Mouse (Mus musculus): Measurements from ENCODE around the gene Smad3. TPM values are rescaled to one million over a fixed set of nuclear protein-coding genes. Genes with fewer than 3 reads are reported as not detected.

The Smad3 gene
- polyA plus RNA-seq, 1 experiment from 2014 or later, result 9.0 TPM

DNA sequence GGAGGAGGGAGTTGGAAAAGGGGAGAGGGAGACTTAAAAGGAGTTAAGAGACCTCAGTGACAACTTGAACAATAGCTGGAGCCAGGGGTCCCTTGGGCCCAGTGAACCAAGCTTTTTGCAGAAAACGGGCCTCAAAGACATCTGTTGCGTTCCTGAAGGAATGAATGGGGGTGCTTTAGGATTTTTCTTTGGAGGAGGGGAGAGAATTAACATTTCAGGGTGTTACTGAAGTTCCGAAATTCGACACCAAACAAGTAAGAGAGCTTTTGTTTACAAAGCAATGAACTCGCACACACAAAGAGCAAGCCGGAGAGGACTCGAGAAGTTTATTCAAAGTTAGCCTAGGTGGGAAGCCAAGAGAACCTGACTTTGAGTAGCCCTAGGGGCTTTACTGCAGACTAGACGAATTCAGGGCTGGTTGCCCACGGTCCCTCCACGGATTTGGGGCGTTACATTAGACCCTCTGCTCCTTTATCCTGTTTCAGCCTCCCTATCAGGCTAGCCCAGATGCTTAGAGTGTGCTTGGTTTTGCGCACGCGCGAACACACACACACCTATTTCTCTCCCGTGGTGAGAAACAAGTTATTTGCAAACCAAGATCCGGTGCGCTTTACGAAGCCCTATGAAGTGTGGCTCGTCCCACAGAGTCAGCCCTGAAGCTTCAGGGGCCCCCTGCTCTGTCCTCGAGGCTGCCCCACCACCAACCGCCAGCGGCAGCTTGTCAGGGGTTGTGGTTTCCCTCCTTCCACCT lies 1.0 kb upstream of the Smad3 start:
- peak overlapping the region; percentile 82 for H3K27ac ChIP-seq
- DNase-seq (ENCODE audit: low spot score), result no peak
- no peaks in the 10 kb centered on the region; the same call in 1 of the 2 replicates for H3K27me3 ChIP-seq (ENCODE audit: control insufficient read depth, insufficient read depth, low read length)
- ATAC-seq (ENCODE audit: low FRiP score), result peak; percentile 10; the same call in 1 of the 2 replicates
- H3K9me3 ChIP-seq (ENCODE audit: control insufficient read depth, low read length), result no peaks in the 10 kb centered on the region
- peaks cover 40% of the 10 kb centered on the region for H3K4me1 ChIP-seq (replicated peaks; ENCODE audit: control insufficient read depth, insufficient read depth, low read length)
- peak overlapping the region; percentile 99 for H3K4me2 ChIP-seq (replicated peaks)
- peak overlapping the region; percentile 73; the same call in 1 of the 2 replicates for H3K9ac ChIP-seq
- 2% methylated on average over 23 of the region's 23 CpGs for WGBS
- H3K36me3 ChIP-seq (replicated peaks; ENCODE audit: control insufficient read depth, insufficient read depth), result no peaks in the 10 kb centered on the region
- peak overlapping the region; percentile 71 for H3K4me3 ChIP-seq (replicated peaks; ENCODE audit: low read length)

DNA sequence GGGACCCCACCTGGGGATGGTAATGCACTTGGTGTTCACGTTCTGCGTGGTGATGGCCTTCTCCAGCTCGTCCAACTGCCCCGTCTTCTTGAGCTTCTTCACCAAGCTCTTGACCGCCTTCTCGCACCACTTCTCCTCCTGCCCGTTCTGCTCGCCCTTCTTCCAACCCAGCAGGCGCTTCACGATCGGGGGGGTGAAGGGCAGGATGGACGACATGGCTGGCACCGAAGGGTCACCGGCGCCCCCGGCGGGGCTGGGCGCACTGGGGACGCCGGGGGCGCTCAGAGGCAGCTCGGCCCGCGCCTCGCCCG lies 377 bp downstream of the Smad3 start:
- peak overlapping the region; percentile 99 for H3K4me2 ChIP-seq (replicated peaks)
- peaks cover 44% of the 10 kb centered on the region for H3K4me1 ChIP-seq (replicated peaks; ENCODE audit: control insufficient read depth, insufficient read depth, low read length)
- H3K36me3 ChIP-seq (replicated peaks; ENCODE audit: control insufficient read depth, insufficient read depth), result no peaks in the 10 kb centered on the region
- H3K27ac ChIP-seq, result peak overlapping the region; percentile 82
- peak overlapping the region; percentile 73 for H3K9ac ChIP-seq
- DNase-seq (ENCODE audit: low spot score) (no peak), ATAC-seq (ENCODE audit: low FRiP score) (peak; percentile 9; the same call in 1 of the 2 replicates)
- H3K4me3 ChIP-seq (replicated peaks; ENCODE audit: low read length), result peak overlapping the region; percentile 71
- H3K9me3 ChIP-seq (ENCODE audit: control insufficient read depth, low read length), result no peaks in the 10 kb centered on the region
- WGBS, result under 1% methylated on average over 26 of the region's 26 CpGs
- H3K27me3 ChIP-seq (ENCODE audit: control insufficient read depth, insufficient read depth, low read length), result no peaks in the 10 kb centered on the region; the same call in 1 of the 2 replicates

DNA sequence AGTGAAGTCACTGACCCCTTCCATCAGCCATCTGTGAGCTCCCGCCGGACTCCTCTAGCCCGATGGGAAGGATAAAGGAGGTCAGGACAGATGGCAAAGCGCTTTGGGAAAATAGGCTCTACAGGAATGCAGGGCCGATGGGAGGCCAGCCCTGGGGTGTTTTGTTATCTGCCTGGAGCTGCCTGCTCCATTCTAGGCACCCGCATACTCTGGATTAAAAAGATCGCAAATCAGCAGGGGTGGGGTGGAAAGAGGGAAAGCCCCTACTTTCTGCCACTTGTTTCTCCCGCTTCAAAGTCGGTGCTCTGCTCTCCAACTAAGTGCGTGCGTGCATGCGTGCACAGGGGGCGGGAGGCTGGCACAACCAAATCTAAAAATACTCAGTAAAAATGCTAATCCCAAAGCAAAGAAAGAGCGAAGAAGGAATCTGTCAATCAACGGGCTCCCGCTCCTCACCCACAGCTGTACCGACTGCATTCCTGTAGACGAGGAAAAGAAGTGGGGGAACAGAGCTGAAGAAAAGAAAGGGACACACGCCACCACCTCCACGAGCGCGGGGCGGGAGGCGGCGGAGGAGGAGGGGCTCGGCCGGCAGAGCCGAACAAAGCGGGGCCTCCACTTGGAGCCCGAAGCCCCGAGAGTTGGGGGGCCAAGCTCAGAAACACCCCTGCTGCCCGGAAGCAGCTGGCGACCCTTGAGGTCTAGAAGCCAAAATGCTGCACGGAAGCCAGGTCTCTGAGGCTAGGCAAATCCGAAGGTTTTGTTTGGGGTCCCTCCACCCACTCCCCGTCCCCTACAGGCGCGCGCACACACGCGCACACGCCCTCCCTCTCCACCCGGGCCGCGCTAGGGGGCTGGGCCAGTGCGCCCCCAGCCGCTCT lies 973 bp downstream of the Smad3 start:
- Histone ChIP-seq H3K4me3 (replicated peaks; ENCODE audit: low read length) (peak overlapping the region; percentile 71), H3K27me3 (ENCODE audit: control insufficient read depth, insufficient read depth, low read length) (no peaks in the 10 kb centered on the region; the same call in 1 of the 2 replicates), H3K9ac (peak overlapping the region; percentile 73), H3K4me1 (replicated peaks; ENCODE audit: control insufficient read depth, insufficient read depth, low read length) (peaks cover 44% of the 10 kb centered on the region), H3K9me3 (ENCODE audit: control insufficient read depth, low read length) (no peaks in the 10 kb centered on the region), H3K27ac (peak overlapping the region; percentile 82), H3K4me2 (replicated peaks) (peak overlapping the region; percentile 99), H3K36me3 (replicated peaks; ENCODE audit: control insufficient read depth, insufficient read depth) (no peaks in the 10 kb centered on the region)
- DNase-seq (ENCODE audit: low spot score) (no peak), ATAC-seq (ENCODE audit: low FRiP score) (peak; percentile 18; the same call in 1 of the 2 replicates)
- under 1% methylated on average over 47 of the region's 47 CpGs for WGBS

DNA sequence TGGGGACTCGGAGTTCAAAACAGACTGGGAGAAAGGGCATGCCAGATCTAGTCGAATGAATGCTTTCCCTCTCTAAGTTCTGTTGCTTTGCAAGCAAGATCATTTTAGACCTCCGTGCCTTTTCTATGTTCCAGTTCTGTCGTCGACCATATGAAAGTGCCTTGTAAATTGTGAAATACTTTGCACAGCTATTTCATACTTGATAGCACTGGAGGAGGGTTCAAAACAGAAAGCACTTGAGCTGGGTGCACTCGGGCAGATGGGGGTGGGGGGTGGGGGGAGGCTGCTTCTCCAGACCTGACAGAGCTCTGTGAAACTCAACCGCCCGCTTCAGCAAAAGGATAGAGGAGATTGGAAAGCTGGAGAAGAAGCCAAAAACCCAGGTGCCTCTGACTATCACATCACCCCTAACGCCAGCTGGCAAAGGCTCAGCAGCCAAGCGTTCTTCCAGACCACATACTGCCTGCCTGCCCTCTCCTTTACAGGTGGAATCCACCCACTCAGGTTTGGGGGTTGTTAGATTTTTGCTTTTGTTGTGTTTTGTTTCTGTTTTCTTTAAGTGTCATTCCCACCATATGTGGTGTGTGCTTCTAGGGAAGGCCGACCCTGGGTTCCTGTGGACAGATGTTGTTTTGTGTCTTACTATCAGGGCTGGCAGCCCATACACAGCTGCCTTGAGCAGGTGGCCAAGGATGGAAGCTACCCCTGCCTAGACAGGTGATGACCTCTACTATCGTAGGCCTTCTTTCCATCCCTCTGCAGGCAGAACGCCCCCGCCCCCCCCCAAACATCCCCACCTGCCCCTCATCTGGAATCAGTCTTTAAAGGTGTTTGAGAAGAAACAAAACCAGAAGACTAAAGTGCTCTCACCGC lies 1.9 kb downstream of the Smad3 start:
- 17% methylated on average over 15 of the region's 15 CpGs for WGBS
- peak overlapping the region; percentile 27; the same call in 1 of the 2 replicates for H3K27ac ChIP-seq
- no peak for ATAC-seq (ENCODE audit: low FRiP score)

DNA sequence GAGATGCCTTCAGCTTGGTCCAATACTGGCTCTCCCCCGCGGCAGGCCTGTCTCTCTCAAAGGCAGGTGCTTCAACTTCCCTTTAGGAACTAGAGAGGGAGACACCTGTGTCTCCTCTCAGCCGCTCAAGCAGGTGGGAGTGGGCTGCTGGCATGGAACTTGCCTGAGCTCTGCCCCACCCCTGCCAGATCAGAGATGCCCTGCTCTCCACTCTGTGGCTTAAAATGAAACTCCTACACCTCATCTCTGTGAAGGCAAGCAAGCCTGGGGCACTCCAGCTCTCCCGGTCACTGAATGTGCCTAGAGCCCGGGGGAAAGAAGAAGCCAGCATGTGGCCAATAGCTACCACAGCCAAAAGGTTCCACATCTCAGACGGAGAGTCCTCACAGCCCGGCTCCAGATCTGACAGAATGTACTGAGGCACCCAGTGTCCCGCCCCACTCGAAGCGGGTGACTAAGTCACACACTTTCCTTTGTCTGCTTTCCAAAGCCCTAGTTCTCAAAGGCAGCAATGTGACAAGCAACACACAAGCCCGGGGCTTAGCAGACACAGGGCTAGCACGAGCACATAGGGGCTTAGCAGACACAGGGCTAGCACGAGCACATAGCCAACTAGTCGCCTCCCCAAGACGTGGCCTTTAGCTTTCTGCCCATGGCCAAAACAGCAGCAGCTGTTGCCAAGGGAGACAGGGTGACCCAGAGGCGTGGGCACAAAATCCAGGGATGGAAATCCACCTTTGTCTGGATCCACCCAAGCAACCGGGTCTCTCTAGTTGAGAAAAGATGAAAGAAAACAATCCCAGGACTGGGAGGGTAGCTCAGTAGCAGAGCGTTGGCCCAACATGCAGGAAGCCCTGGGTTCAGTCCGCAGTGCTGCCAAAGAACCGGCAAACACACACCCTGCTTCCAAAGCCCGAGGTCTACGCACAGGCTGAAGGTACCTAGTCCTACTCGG lies 3.0 kb downstream of the Smad3 start:
- Histone ChIP-seq H3K4me1 (replicated peaks; ENCODE audit: control insufficient read depth, insufficient read depth, low read length) (peaks cover 56% of the 10 kb centered on the region), H3K27ac (peak overlapping the region; percentile 27; the same call in 1 of the 2 replicates), H3K9ac (peak overlapping the region; percentile 73), H3K36me3 (replicated peaks; ENCODE audit: control insufficient read depth, insufficient read depth) (no peaks in the 10 kb centered on the region), H3K4me3 (replicated peaks; ENCODE audit: low read length) (peak overlapping the region; percentile 71), H3K27me3 (ENCODE audit: control insufficient read depth, insufficient read depth, low read length) (no peaks in the 10 kb centered on the region; the same call in 1 of the 2 replicates), H3K4me2 (replicated peaks) (peak overlapping the region; percentile 99), H3K9me3 (ENCODE audit: control insufficient read depth, low read length) (no peaks in the 10 kb centered on the region)
- DNase-seq (ENCODE audit: low spot score), result no peak
- no peak for ATAC-seq (ENCODE audit: low FRiP score)
- WGBS, result 24% methylated on average over 23 of the region's 23 CpGs

More for the DNA sequence above, 1.9 kb downstream of the Smad3 start:
- H3K36me3 ChIP-seq (replicated peaks; ENCODE audit: control insufficient read depth, insufficient read depth), result no peaks in the 10 kb centered on the region
- H3K9me3 ChIP-seq (ENCODE audit: control insufficient read depth, low read length), result no peaks in the 10 kb centered on the region
- H3K4me1 ChIP-seq (replicated peaks; ENCODE audit: control insufficient read depth, insufficient read depth, low read length), result peaks cover 45% of the 10 kb centered on the region
- no peak for DNase-seq (ENCODE audit: low spot score)
- no peaks in the 10 kb centered on the region; the same call in 1 of the 2 replicates for H3K27me3 ChIP-seq (ENCODE audit: control insufficient read depth, insufficient read depth, low read length)
- H3K4me2 ChIP-seq (replicated peaks), result peak overlapping the region; percentile 99
- H3K9ac ChIP-seq, result peak overlapping the region; percentile 73
- H3K4me3 ChIP-seq (replicated peaks; ENCODE audit: low read length), result peak overlapping the region; percentile 71

DNA sequence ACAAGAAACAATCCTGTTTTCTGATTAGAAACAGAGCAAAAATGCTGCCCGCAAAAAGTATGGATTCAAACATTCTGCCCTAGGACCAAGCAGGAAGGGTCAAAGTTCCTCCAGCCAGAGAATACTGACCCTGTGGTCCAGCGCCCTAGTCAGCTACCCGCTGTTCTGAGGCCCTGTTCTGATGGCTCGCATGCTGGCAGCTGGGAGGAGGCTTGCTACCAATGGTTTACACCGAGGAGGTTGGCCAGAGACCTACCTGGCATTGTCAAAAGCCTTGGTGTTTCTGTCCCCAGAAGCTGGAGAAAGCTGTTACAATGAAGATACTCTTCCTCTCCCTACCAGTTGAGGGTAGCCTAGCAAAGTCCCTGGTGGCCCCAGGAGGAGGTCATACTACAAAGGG lies 3.8 kb downstream of the Smad3 start:
- Histone ChIP-seq H3K36me3 (replicated peaks; ENCODE audit: control insufficient read depth, insufficient read depth) (no peaks in the 10 kb centered on the region), H3K4me1 (replicated peaks; ENCODE audit: control insufficient read depth, insufficient read depth, low read length) (peaks cover 56% of the 10 kb centered on the region), H3K27ac (no peak overlapping the region), H3K9me3 (ENCODE audit: control insufficient read depth, low read length) (no peaks in the 10 kb centered on the region), H3K4me3 (replicated peaks; ENCODE audit: low read length) (no peak overlapping the region), H3K9ac (no peak overlapping the region), H3K4me2 (replicated peaks) (peak overlapping the region; percentile 99), H3K27me3 (ENCODE audit: control insufficient read depth, insufficient read depth, low read length) (no peaks in the 10 kb centered on the region; the same call in 1 of the 2 replicates)
- DNase-seq (ENCODE audit: low spot score) (no peak), ATAC-seq (ENCODE audit: low FRiP score) (no peak)
- 56% methylated on average over 5 of the region's 5 CpGs for WGBS

DNA sequence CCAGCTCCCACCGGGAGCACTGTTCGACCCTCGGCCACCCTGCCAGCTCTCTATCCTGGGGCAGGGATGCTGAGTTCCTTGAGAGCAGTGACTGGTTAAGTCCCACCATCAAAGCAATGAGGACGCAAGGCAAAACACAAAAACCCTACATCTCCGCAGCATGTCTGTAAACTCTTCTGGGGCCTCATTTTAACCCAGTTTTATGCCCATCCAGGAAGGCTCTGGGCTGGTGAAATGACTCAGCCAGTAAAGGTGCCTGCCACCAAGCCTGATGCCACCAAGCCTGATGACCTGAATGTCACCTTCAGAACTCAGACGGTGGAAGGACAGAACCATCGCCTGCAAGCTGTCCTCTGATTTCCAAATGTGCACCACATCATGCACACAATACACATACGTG lies 4.4 kb downstream of the Smad3 start:
- H3K27ac ChIP-seq, result no peak overlapping the region
- no peak overlapping the region for H3K9ac ChIP-seq
- H3K4me2 ChIP-seq (replicated peaks), result peak overlapping the region; percentile 21
- H3K36me3 ChIP-seq (replicated peaks; ENCODE audit: control insufficient read depth, insufficient read depth), result no peaks in the 10 kb centered on the region
- ATAC-seq (ENCODE audit: low FRiP score), result no peak
- peaks cover 51% of the 10 kb centered on the region for H3K4me1 ChIP-seq (replicated peaks; ENCODE audit: control insufficient read depth, insufficient read depth, low read length)
- no peak for DNase-seq (ENCODE audit: low spot score)
- no peak overlapping the region for H3K4me3 ChIP-seq (replicated peaks; ENCODE audit: low read length)
- H3K27me3 ChIP-seq (ENCODE audit: control insufficient read depth, insufficient read depth, low read length), result no peaks in the 10 kb centered on the region; the same call in 1 of the 2 replicates
- WGBS, result 77% methylated on average over 8 of the region's 8 CpGs
- no peaks in the 10 kb centered on the region for H3K9me3 ChIP-seq (ENCODE audit: control insufficient read depth, low read length)

DNA sequence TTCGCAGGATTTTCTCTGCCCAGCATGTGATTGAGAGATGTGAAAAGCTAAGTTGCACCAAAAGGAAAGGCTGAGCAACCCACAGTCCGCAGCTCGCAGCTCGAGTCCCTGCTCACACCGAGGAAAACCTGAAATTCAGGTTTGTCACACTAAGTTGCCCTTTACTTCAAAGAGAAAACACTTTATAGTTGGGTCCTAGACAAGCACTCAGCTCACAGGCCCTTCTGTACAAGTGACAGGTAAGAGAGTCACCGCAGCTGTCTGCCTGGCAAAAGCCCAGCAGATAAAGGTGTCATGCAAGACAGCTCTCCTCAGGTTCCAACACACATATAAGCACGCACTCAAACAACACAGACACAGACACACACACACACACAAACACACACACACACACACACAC lies 5.2 kb downstream of the Smad3 start:
- Histone ChIP-seq H3K27me3 (ENCODE audit: control insufficient read depth, insufficient read depth, low read length) (no peaks in the 10 kb centered on the region), H3K36me3 (replicated peaks; ENCODE audit: control insufficient read depth, insufficient read depth) (no peaks in the 10 kb centered on the region), H3K27ac (no peak overlapping the region), H3K4me1 (replicated peaks; ENCODE audit: control insufficient read depth, insufficient read depth, low read length) (peaks cover 49% of the 10 kb centered on the region), H3K4me3 (replicated peaks; ENCODE audit: low read length) (no peak overlapping the region), H3K9ac (no peak overlapping the region), H3K4me2 (replicated peaks) (no peak overlapping the region), H3K9me3 (ENCODE audit: control insufficient read depth, low read length) (no peaks in the 10 kb centered on the region)
- WGBS, result 85% methylated on average over 7 of the region's 7 CpGs
- DNase-seq (ENCODE audit: low spot score) (no peak), ATAC-seq (ENCODE audit: low FRiP score) (no peak)
